Mouse (Mus musculus): ENCODE results near the gene Slc25a33.

Gene Slc25a33

GRCm38 (mm10) chr4:149794966-149795477 is 20.9 kb upstream of the Slc25a33 start:
- no peak for DNase-seq (ENCODE audit: low read depth in 2 of 2, low spot score in 2 of 2)

DNA sequence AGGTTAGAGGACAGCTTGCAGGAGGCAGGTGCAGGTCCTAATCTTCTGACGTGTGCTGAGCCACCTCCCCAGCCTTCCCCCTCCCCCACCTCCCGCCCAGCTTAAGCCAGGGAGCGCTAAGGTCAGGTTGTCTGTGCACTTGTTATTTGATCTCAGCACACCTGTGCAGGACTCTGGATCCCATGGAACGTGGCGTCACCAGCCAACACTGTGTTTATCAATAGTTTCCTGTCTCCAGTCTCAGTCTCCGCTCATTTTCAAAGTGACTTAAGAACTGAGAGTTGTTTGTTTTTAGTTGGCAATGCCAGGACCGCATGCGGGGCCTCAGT is 19.9 kb upstream of the Slc25a33 start:
- no peak for DNase-seq (ENCODE audit: low read depth in 2 of 2, low spot score in 2 of 2)

GRCm38 (mm10) chr4:149793156-149794009 is 19.3 kb upstream of the Slc25a33 start:
- DNase-seq (ENCODE audit: low read depth in 2 of 2, low spot score in 2 of 2), result peak; percentile 30 to 53

GRCm38 (mm10) chr4:149792159-149792800 is 18.2 kb upstream of the Slc25a33 start:
- DNase-seq (ENCODE audit: low read depth in 2 of 2, low spot score in 2 of 2), result no peak

DNA sequence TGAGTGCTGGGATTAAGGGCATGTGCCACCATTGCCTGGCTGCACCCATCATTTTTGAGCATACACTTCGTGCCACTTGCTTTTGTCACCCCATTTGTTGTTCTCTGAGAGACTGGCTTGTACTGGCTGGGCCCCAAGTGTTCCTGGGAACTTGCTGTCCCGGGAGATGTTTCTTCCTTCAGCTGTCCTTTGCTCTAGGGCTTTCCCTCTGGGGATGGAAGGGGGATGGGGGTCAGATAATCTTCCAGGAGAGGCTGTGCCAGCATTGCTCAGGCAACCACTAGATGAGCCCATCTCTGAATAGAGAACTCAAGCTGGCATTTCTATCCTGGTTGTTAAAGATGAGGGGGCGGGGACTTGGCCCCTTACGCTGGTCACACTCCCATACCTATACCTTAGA is 17.4 kb upstream of the Slc25a33 start:
- DNase-seq (ENCODE audit: low read depth in 2 of 2, low spot score in 2 of 2), result no peak

DNA sequence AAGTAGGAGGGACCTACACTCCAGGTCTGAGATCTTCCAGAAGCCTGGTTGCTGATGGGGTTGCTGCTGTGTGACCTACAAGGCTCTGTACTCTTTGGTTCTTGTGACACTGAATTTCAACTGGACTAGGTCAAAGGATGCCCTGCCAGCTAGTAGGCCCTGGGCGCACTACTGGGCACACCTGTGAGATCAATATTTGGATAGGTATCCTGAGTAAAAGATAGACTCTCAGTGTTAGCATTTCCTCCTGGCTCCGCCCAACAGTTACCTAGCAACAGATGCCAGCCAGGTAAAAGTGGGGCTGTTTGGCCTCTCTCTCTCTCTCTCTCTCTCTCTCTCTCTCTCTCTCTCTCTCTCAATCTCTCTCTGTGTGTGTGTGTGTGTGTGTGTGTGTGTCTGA is 16.9 kb upstream of the Slc25a33 start:
- DNase-seq (ENCODE audit: low read depth in 2 of 2, low spot score in 2 of 2), result no peak

DNA sequence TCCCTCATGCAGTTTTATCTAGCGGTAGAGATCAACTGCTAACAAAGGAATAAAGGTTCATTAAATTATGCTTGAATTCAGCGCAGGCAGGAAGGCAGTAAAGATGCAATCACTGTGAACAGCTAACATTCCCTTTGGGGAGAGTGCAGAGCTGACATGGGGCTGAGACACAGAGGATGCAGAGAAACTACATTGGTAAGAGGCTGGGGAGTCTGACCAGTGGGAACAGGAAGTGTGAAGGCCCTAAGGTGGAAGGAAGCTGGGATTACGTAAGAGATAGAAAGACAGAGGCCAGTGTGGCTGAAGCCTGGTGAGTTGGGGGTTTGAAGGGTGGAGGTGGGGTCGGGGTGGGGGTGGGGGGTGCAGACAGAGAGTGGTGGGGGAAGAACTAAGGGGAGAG is 16.5 kb upstream of the Slc25a33 start:
- no peak for DNase-seq (ENCODE audit: low read depth in 2 of 2, low spot score in 2 of 2)

DNA sequence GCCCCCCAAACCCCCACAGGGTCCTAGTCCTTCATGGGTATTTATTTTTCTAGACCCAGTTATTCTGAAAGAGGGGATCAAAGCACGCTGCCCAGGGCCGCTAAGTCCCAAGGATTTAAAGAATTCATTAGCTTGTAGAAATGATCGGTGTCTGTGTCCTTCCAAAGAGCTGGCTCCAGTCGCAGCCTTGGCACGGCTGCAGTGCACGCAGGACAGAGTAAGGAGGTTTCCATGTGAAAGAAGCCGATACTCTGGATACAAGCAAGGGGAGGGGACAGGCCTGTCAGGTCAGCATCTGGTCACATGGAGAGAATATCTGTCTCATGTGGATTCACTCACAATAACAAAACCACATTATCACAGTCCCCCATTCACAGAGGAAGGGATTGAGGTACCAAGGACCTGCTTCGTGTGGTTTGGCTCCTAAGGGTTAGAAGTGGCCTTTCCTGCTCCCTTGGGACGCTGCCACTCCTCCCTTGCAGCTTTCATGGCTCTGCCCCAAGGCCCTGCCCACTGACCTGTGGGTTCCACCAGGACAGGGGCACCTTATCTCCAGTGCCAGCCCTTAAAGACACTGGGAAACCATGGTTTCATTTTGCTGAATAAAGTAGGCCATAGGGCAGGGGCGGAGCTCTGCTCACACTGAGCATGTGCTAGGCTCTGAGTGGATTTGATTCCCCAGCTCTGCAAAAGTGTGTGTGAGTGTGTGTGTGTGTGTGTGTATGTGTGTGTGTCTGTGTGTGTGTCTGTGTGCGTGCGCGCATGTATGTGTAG is 15.5 kb upstream of the Slc25a33 start:
- no peak for DNase-seq (ENCODE audit: low read depth in 2 of 2, low spot score in 2 of 2)

DNA sequence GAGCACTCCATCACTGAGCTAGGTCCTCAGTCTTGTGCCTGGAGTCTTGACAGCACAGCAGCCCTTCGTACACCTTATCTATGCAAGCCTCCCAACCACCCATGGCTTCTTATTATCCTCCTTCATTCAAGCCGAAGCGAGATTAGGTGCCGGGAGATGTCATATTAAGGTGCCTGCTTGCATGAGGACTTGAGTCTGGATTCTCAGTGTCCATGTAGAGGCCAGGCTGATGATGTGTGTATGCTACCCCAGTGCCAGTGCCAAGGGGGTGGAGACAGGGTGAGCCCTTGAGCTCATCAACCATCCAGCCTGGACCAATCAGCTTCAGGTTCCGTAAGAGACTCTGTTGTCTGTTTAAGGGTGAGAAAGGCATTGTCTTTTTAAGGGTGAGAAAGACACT is 10.8 kb upstream of the Slc25a33 start:
- no peak for DNase-seq (ENCODE audit: low read depth in 2 of 2, low spot score in 2 of 2)

DNA sequence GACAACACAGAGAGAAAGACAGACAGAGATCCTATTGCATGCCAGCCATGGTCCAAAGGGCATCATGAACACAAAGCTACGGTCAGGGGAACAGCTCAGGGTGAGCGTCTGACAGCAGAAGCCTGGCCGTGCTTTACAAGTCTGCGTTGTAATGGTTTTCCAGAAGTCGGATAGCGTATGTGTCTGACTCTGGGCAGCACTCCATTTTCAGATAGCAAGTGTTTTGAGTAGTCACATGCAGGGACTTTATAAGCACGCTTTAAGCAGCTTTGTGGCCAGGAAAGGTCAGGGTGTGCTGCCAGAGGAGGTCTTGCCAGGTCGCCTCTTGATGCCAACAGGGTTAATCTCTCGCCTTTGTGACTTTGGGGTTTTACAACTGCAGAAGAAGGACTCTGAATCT is 10.3 kb upstream of the Slc25a33 start:
- DNase-seq (ENCODE audit: low read depth in 2 of 2, low spot score in 2 of 2), result no peak

GRCm38 (mm10) chr4:149782975-149783374 is 8.9 kb upstream of the Slc25a33 start:
- no peak for DNase-seq (ENCODE audit: low read depth in 2 of 2, low spot score in 2 of 2)

- no peak for DNase-seq (ENCODE audit: low read depth in 2 of 2, low spot score in 2 of 2)
These were observed 6.7 kb upstream of the Slc25a33 start for GRCm38 (mm10) chr4:149780565-149781356.

- DNase-seq (ENCODE audit: low read depth in 2 of 2, low spot score in 2 of 2), result no peak
These were observed 5.9 kb upstream of the Slc25a33 start for GRCm38 (mm10) chr4:149779966-149780365.

- DNase-seq (ENCODE audit: low read depth in 2 of 2, low spot score in 2 of 2), result no peak
These were observed 3.0 kb upstream of the Slc25a33 start for GRCm38 (mm10) chr4:149777126-149777525.

GRCm38 (mm10) chr4:149775760-149776362 is 1.8 kb upstream of the Slc25a33 start:
- no peak for DNase-seq (ENCODE audit: low read depth in 2 of 2, low spot score in 2 of 2)

- DNase-seq (ENCODE audit: low read depth in 2 of 2, low spot score in 2 of 2), result no peak
These were observed 1.3 kb upstream of the Slc25a33 start for GRCm38 (mm10) chr4:149775330-149775729.

GRCm38 (mm10) chr4:149773408-149774093 is 526 bp downstream of the Slc25a33 start:
- DNase-seq (ENCODE audit: low read depth in 2 of 2, low spot score in 2 of 2), result peak in 1 of 2 experiments; percentile 7

DNA sequence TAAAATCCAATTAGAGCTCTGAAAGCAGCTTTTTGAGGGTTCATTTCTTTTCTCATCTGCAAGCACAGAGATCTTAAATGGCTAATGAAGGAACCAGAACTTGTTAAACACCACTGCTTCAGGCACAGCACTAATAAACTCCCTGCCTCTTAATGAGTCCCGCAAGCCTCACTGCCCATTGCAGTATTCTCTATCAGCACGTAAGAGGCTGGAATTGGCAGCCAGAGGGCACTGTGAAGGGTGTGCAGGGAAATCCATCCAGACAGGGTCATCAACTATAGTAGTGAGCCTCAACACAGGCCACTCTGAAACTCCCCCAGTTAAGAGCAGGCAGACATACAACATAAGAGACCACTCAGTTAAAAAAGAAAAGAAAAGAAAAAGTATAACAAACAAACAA is 1.7 kb downstream of the Slc25a33 start:
- DNase-seq (ENCODE audit: low read depth in 2 of 2, low spot score in 2 of 2), result no peak

- no peak for DNase-seq (ENCODE audit: low read depth in 2 of 2, low spot score in 2 of 2)
These were observed 8.9 kb downstream of the Slc25a33 start for GRCm38 (mm10) chr4:149765201-149765600.

DNA sequence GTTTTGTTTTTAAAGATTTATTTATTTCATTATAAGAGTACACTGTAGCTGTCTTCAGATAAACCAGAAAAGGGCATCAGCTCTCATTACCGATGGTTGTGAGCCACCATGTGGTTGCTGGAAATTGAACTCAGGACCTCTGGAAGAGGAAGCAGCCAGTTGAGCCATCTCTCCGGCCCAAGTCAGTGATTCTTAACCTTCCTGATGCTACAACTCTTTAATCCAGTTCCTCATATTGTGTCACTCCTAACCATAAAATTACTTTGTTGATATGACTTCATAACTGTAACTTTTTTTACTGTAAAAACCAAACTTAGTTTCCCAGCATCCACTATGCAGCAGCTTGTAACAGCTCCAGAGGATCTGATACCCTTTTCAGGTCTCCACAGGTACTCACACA is 10.7 kb downstream of the Slc25a33 start:
- no peak for DNase-seq (ENCODE audit: low read depth in 2 of 2, low spot score in 2 of 2)
